Mouse (Mus musculus) megakaryocyte, embryonic 14.5 days (primary cell): ENCODE data around the gene Fam13c. TPM values are rescaled to one million over a fixed set of nuclear protein-coding genes. Genes with fewer than 3 reads are reported as not detected.

Experiments
- H3K27me3 ChIP-seq: replicated peaks from 2 replicates; pipeline ENCODE3; 2012; ENCODE audit warnings: inconsistent platforms
- H3K36me3 ChIP-seq: replicated peaks from 2 replicates; pipeline ENCODE3; 2012; ENCODE audit warnings: low read length, inconsistent platforms, mixed read lengths
- H3K4me1 ChIP-seq: 2 replicates; pipeline ENCODE4 v1.6.1; 2012; ENCODE audit warnings: inconsistent platforms
- H3K4me3 ChIP-seq: replicated peaks from 2 replicates; pipeline ENCODE3; 2012; ENCODE audit warnings: moderate library complexity, mild to moderate bottlenecking, inconsistent platforms
- H3K9me3 ChIP-seq: 2 replicates; pipeline ENCODE4 v1.6.1; 2012; ENCODE audit warnings: inconsistent platforms
- FLI1 ChIP-seq: IDR thresholded peaks from 2 replicates; pipeline ENCODE4 v1.6.1; 2012; ENCODE audit warnings: low read length, inconsistent platforms, mixed read lengths
- GATA1 ChIP-seq: IDR thresholded peaks from 3 replicates; pipeline ENCODE4 v1.6.1; 2012; ENCODE audit warnings: mixed read lengths, low read length, inconsistent platforms, borderline replicate concordance
- polyA plus RNA-seq: library from polyadenylated mRNA; stranded (reverse); fragments of >175 nt; gene quantifications from 2 replicates; pipeline ENCODE4 v1.2.3, GENCODE M21; 2012; ENCODE audit warnings: low replicate concordance; ENCODE audit not compliant: insufficient read depth

Fam13c gene
- polyA plus RNA-seq, 1 experiment, result not detected

DNA sequence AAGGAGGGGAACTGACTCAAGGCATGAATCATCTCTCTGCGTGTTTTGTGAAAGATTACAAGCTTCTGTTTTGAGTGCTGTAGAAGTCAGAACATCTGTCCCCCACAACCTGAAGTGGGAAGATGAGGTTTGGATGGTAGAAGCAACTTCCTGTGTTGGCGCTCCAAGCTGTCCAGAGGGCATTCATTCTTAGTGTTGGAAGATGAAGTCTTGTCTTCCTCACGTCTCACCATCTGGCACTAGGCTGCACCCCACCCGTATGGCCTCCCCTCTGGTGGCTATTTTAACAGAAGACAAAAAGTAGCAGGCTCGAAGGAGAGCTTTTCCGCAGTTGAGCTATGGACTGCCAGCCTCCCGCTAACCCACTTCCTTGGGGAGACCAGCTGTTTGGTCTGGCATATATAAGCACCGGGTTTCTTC is 15.6 kb downstream of the Fam13c start:
- Histone ChIP-seq H3K4me1 (no peaks in the 10 kb centered on the region), H3K27me3 (no peaks in the 10 kb centered on the region), H3K9me3 (peaks cover 45% of the 10 kb centered on the region), H3K4me3 (no peak overlapping the region), H3K36me3 (no peaks in the 10 kb centered on the region)
- TF ChIP-seq FLI1 (no peak), GATA1 (no peak)

DNA sequence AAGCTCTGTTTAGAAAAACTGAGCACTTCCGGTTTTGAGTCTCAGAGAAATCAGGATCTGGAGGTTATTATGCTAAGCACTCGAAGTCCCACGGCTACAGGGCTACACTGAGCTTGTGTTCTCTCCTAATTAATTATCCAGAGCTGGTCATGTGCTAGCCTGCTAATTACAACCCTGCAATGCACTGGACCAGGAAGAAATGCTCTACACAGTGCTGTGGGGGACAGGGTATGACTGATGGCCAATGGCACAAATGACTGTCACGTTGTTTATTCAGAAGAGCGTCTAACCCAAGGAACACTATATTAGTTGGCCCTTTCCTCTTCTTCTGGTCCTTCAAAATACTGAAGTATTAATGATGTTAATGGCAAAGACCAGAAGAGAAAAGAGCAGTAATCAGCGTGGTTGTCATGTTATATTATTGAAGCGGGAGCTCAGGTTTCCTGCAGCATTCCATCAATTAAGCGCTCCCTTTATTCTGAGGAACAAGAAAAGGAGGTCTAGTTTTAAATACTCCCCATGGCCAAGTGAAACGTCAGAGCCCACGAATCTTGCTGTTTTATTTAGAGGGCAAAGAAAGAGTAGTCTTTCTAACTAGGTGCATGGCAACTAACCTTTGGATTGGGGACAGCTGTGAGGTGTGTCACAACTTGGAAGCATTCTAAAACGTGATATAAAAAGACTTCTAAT is 18.4 kb downstream of the Fam13c start:
- Histone ChIP-seq H3K36me3 (no peaks in the 10 kb centered on the region), H3K27me3 (no peaks in the 10 kb centered on the region), H3K9me3 (peaks cover 54% of the 10 kb centered on the region), H3K4me1 (no peaks in the 10 kb centered on the region), H3K4me3 (peak overlapping the region; percentile 59)
- TF ChIP-seq FLI1, result no peak
- TF ChIP-seq GATA1, result no peak

DNA sequence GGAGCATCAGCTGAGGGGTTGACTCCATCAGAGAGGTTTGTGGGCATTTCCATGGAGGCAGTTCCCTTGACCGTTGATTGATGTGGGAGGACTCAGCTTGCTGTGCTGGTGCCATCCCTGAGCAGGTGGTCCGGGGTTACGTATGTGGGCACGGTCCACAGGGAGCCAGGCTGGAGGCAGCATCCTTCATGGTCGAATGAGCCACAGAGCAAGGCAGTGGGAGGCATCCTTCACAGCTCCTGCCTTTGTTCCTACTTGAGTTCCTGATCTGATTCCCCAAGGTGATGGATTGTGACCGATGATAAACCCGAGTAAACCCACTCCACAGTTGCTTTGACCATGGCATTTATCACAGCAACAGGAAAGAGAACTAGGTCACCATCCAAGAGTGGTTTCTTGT is 25.4 kb downstream of the Fam13c start:
- H3K9me3 ChIP-seq, result peaks cover 71% of the 10 kb centered on the region
- TF ChIP-seq GATA1 (no peak), FLI1 (no peak)
- no peaks in the 10 kb centered on the region for H3K36me3 ChIP-seq
- no peaks in the 10 kb centered on the region for H3K27me3 ChIP-seq
- H3K4me1 ChIP-seq, result no peaks in the 10 kb centered on the region
- H3K4me3 ChIP-seq, result peak overlapping the region; percentile 31

DNA sequence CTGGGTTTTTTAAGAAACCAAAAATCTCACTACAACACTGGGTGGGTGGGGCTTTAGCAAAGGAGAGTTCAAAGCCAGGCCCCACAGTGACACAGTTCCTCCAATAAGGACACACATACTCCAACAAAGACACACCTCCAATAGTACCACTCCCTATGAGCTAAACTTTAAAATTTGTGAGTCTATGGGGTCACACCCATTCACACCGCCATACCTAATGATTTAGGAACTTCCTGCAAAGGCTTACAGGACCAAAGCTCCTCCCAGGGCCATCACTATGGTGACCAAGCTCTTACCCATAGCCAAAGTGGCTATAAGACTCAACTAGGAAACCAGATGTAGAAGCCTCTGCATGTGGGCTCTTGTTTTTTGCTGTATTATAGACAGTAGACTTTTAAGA is 30.6 kb downstream of the Fam13c start:
- H3K9me3 ChIP-seq, result peaks cover 69% of the 10 kb centered on the region

DNA sequence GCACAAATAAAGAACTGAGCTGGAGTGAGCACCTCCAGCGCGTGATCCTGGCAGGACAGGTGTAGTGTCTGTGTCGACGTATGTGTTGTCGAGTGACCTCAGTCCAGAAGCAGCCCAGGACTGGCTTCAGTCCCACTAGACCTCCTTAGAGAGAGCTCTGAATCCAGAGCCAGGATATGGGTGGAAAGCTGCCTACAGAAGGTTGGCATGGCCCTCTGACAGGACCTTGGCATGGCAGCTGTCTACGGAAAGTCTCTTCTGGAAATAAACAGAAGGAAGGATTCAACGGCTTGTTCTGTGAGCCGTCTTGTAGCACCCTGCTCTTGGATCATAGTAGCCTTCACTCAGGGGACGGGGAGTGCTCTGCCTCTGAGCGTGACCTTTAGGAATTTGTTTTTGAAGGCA is 37.5 kb downstream of the Fam13c start:
- no peak overlapping the region for H3K4me3 ChIP-seq
- H3K27me3 ChIP-seq, result no peaks in the 10 kb centered on the region
- no peaks in the 10 kb centered on the region for H3K4me1 ChIP-seq
- H3K9me3 ChIP-seq, result peaks cover 71% of the 10 kb centered on the region
- TF ChIP-seq GATA1 (no peak), FLI1 (no peak)
- H3K36me3 ChIP-seq, result no peaks in the 10 kb centered on the region

More for the DNA sequence above, 30.6 kb downstream of the Fam13c start:
- Histone ChIP-seq H3K4me3 (no peak overlapping the region), H3K36me3 (no peaks in the 10 kb centered on the region), H3K27me3 (no peaks in the 10 kb centered on the region), H3K4me1 (no peaks in the 10 kb centered on the region)
- TF ChIP-seq GATA1, result no peak

DNA sequence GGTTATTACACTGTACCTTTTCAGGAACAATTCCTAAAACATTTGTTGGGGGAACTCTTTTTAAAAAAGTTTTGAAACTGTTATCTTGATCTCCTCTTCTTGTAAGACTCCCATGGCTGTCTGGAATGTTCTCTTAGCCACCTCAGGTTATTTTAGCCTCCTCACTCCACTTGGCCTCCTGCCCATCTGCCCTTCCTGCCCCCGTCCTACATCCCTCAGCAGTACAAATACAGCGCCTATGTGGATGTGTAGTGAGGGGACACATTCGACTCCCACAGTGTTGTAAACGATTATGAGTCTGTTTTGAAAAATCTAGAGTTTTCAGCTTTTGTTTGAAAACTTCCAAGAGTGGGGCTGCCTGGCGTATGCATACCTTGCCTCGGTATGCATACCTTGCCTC is 43.5 kb downstream of the Fam13c start:
- H3K4me3 ChIP-seq, result no peak overlapping the region
- no peaks in the 10 kb centered on the region for H3K27me3 ChIP-seq
- no peaks in the 10 kb centered on the region for H3K36me3 ChIP-seq
- H3K9me3 ChIP-seq, result peaks cover 34% of the 10 kb centered on the region
- H3K4me1 ChIP-seq, result no peaks in the 10 kb centered on the region
- TF ChIP-seq GATA1, result no peak
- no peak for TF ChIP-seq FLI1

DNA sequence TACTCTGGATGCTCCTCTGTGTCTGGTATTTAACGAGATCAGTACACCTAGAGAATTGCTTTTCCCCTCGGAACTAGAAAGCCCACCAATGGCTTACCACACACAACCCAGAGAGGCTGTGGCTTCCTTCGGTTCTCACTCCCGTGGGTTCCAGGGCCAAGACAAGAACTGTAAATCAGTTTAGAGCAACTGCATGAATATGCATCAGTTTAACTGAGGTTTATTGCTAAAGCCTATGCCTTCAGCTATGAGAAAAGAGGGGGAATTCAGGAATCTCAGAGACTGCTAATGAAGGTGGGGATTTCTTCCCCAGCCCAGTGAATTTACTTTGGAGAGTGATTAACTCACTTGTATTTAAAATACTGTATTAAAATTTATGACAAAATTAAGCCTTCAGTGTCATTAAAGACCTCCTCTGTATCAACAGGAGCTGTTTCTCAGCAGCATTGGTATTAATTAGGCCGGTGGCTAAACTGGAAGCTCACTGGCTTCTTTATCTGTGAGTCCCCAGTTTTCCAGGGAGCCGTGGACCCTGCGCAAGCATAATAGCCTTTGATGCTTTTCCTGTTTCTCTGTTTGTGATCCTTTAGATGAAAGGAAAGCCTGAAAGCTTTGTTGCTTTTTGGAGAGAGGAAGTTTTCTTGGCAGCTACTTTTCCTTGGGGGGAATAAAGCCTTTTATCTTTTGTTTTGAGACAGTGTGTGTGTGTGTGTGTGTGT is 44.4 kb downstream of the Fam13c start:
- Histone ChIP-seq H3K36me3 (no peaks in the 10 kb centered on the region), H3K27me3 (no peaks in the 10 kb centered on the region), H3K4me3 (no peak overlapping the region), H3K4me1 (no peaks in the 10 kb centered on the region), H3K9me3 (peaks cover 34% of the 10 kb centered on the region)
- TF ChIP-seq FLI1, result no peak
- TF ChIP-seq GATA1, result no peak

DNA sequence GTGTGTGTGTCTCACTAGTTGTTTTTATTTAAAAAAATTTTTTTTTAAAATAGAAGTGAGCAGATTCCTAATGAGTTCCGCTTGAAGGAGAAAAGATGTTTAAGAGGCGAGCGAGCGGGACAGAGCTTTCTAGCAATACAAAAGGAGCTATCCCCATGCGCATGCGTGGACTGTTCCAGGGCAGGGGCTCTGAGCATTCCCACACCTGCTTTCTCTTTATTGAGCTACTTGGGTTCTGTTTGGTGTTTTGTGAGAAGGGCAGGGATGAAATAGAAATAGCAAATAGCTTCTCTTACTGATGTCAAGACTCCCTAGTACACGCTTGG is 45.0 kb downstream of the Fam13c start:
- Histone ChIP-seq H3K36me3 (no peaks in the 10 kb centered on the region), H3K4me1 (no peaks in the 10 kb centered on the region), H3K27me3 (no peaks in the 10 kb centered on the region), H3K4me3 (no peak overlapping the region), H3K9me3 (peaks cover 37% of the 10 kb centered on the region)
- TF ChIP-seq GATA1, result no peak
- no peak for TF ChIP-seq FLI1

DNA sequence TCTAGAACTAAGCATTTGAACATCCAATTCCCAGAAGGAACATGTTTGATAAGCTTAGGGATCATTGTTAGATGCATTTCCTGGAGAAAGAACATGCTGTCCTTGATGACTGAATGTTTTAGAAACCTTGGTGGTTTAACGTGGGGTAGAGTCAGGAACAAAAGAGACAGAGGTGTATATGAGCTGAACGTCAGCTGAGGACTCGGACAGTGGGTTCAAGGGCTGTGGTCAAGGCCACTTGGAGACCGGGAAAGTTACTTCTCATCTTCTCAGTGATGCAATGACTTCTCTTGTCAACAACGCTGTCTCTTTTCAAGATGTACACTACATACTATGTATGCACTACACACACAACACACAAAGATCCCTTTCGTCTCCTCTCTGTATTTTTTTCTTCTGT is 46.4 kb downstream of the Fam13c start:
- Histone ChIP-seq H3K9me3 (peaks cover 31% of the 10 kb centered on the region), H3K4me1 (no peaks in the 10 kb centered on the region), H3K4me3 (no peak overlapping the region), H3K27me3 (no peaks in the 10 kb centered on the region), H3K36me3 (no peaks in the 10 kb centered on the region)
- TF ChIP-seq GATA1 (no peak), FLI1 (no peak)

DNA sequence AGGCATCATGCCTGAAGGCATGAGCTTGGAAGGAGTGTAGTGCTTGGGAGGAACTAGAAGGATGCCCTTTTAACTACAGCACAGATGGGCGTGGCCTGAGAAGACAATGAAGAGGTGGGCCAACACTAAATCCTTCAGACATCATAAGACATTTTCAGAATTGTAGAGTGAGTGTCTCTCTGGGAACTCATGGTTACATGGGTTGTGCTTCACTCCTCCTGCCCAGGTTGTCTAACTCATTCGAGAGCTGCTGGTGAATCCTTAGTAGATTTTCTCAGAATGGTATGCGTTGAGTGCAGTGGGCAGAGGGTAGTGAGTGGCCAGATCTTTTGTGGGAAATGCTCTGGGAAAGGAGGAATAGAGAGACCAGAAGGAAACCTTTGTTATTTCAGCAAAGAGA is 53.6 kb downstream of the Fam13c start:
- Histone ChIP-seq H3K4me1 (no peaks in the 10 kb centered on the region), H3K27me3 (no peaks in the 10 kb centered on the region), H3K4me3 (no peak overlapping the region), H3K36me3 (no peaks in the 10 kb centered on the region), H3K9me3 (peaks cover 37% of the 10 kb centered on the region)
- TF ChIP-seq GATA1, result no peak

DNA sequence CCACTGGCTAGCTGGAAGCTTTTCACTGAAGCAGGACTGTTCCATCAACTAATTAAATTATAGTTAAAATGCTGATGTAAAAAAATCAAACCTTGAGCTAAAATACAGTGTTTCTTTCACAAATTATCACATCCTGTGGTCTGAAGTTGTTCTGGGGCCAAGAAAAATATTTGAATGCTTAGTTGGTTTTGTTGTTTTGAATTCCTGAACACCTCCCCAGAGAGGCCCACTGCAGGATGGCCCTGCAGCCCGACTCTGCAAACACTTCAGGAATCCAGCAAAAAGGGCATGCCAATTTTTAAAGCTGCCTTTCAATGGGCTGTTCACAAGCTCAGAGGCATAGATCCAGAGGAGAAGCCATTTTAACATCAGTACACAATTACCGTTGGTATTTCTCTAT is 54.2 kb downstream of the Fam13c start:
- Histone ChIP-seq H3K27me3 (no peaks in the 10 kb centered on the region), H3K4me3 (no peak overlapping the region), H3K4me1 (no peaks in the 10 kb centered on the region), H3K9me3 (peaks cover 35% of the 10 kb centered on the region), H3K36me3 (no peaks in the 10 kb centered on the region)
- TF ChIP-seq FLI1 (no peak), GATA1 (no peak)
